Mouse (Mus musculus): ENCODE results near the gene Spns3. TPM values are rescaled to one million over a fixed set of nuclear protein-coding genes. Genes with fewer than 3 reads are reported as not detected.
A peak's percentile ranks its signal among the peaks of the same experiment; 100 is the strongest.

The Spns3 gene
- total RNA-seq, 2 experiments from 2014 or later = not detected

DNA sequence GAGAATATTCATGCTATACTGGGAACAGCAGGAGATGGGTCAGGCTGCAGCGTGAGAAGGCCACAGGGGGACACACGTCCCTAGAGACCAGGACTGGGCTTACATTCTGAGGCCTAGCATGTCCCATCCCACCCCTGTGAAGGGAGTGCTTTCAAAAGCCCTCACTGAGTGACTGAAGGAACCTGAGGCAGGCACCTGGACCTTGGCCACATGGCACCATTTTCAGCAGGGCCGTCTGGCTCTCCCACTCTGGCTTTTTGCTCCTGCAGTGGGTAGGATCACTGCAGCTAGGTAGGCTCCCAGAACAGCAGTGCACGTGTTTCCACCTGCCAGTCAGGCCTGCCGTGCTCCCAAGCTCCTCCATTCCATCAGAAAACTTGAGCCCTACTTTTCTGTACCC, 81.8 kb downstream of the Spns3 start:
- intact Hi-C loops (cut with DNase I) = loop anchor here (5.0 kb wide), 1 partner anchor 49 kb away; no protein-coding TSS in a partner anchor

DNA sequence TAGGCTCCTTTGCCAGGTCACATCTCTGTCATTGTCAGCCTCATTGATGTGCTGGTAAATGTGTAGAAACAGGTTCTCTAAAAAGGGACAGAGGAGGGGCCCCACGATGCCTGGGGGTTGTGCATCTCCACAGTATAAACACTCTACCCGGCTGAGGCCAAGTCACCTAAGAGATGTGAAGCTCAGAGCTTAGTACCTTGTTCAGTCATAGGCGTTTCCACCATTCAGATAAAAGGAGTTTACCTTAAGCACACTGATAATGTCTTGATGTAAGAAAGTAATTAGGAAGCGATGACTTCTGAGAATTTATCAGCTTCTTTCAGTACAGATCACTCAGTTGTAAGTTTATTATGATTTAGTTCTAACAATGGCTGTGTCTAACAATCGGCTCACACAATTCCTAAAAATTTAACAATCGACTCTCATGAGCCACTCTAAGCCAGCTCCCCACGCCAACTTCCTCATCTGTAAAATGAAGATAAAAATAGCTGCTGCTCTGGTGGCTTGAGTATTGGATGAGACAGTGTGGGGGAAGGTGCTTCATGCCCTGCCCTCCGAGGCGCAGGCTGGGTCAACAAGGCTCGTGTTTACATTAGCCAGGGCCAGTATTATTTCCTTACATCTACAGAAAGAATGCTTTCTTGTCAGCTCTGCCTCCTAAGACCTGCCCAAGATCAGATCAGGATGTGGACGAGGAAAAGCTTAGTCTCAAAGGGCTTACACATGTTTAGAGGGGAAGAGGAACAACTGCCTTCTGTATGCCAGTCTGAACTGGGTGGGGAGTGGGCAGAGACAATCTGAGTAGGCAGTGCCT, 83.4 kb downstream of the Spns3 start:
- no peak for DNase-seq (ENCODE audit: low spot score)
- intact Hi-C loops (cut with DNase I) = loop anchor here (5.0 kb wide), 1 partner anchor 50 kb away; no protein-coding TSS in a partner anchor

More for the DNA sequence above, 81.8 kb downstream of the Spns3 start:
- DNase-seq (ENCODE audit: low spot score) = no peak

DNA sequence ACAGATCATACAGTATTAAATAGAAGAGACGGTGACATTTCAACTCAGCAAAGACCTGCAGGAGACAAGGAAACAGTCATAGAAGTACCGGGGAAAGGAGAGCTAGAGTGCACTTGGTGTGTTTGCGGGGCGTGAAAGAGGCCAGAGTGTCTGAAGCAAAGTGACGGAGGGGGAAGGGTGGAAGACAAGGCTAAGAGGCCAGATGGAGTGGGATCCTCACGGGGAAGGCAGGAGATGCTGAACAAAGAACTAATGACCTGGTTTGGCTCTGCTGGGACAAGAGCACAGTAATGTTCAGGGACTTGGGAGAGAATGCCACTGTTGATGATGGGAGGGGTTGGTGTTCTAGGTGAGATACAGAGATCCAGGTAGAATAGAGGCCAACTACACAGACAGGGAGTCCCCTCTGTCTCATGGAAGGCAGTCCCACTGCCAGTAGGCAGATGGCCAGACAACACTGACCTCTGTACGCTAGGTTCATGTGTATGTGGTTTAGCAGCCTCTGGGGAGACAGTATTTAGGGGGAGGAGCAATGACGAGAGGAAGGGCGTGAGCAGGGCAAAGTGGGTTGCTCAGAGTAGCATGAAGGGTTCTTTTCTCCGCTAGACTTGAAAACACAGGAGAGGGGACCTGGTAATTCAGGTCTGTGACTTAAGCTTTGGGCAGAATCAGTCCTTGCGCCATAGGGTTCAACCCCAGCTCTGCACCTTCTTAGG, 84.2 kb downstream of the Spns3 start:
- DNase-seq (ENCODE audit: low spot score) = no peak
- intact Hi-C loops (cut with DNase I) = loop anchor here (5.0 kb wide), 1 partner anchor 51 kb away; no protein-coding TSS in a partner anchor

DNA sequence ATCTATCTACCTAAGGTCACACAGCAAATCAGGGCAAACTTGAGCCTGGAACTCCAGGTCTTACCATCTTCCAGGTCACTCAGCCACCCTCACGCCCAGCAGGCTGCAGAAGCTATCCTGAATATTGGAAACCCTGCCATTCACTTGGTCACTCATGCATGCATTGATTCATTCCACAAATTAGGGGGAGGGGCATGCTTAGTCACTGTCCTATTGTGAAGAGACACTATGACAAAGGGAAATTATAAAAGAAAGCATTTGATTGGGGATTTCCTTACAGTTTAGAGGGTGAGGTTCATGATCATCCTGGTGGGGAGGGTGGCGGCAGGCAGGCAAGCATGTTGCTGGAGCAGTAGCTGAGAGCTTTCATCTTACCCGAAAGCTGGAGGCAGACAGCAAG, 85.5 kb downstream of the Spns3 start:
- intact Hi-C loops (cut with DNase I) = loop anchor here (5.0 kb wide), 1 partner anchor 52 kb away; no protein-coding TSS in a partner anchor
- DNase-seq (ENCODE audit: low spot score) = no peak

DNA sequence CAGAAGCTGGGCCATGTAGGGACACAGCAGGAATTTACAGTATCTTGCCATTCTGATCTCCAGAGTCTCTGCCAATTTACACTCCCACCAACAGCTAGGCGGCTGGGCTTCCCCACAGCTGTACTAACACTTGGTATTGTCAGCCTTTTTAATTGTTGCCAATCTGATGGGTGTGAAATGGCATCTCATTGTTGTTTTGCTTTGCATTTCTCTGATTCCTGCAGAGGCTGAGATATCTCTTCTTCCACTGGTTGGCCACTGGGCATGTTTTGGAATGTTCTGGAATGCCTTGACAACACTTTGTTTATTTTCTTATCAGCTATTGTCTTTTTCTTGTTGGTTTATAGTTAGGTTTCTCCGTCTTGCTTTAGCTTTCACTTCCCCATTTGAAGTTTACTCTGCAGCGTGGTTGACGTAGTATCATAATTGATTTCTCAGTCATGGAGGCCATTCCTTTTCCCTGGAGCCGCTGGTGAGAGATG, 88.8 kb downstream of the Spns3 start:
- intact Hi-C loops (cut with DNase I) = no loop called here
- DNase-seq (ENCODE audit: low spot score) = no peak

DNA sequence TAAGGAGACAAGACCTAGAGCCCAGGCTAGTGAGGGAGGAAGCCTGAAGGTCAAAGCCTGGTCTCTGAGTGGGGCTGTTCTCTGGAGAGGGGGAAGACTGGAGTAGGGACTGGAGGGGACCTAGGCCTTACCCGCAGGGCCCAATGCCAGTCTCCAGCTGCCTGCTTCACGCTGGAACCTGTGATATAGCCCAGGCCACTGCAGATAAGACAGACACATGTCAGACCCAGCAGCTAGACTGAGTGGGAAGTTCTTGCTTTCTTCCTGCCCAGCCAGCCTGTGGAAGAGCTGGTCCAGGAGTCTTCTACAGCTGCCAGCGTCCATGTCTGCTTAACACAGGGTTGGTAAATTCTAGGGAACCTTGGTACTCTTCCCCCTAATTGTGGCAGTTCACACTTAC, 91.8 kb downstream of the Spns3 start:
- intact Hi-C loops (cut with DNase I) = loop anchor here (2.0 kb wide), 1 partner anchor 30 kb away; the partner anchor contains the start of gene Spns2

DNA sequence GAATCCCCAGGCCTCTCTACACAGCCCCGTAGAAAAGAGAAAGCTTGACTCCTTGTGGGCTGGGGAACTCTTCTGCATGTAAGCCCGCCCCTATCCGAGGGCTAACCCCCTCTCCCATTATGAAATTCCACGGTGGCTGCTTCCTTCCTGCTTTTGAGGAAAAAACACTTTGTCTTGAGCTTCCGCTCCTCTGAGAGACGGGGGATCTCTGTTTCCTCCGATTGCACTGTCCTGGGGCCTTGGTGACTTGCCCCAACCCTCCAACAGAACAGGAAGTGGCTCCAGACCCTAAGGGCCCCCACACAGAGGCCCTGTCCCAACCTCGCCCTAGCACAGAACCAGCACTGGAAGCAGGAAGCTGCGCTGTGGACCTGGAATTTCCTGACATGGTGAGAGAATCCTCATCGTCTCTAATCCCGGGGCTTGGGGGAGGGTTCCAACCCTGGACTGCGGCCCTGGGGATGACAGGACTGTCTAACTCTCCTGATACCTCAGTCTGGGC, 92.3 kb downstream of the Spns3 start:
- intact Hi-C loops (cut with DNase I) = loop anchor here (2.0 kb wide), 1 partner anchor 31 kb away; the partner anchor contains the start of gene Spns2

More for the DNA sequence above, 91.8 kb downstream of the Spns3 start:
- no peak for DNase-seq (ENCODE audit: low spot score)

DNA sequence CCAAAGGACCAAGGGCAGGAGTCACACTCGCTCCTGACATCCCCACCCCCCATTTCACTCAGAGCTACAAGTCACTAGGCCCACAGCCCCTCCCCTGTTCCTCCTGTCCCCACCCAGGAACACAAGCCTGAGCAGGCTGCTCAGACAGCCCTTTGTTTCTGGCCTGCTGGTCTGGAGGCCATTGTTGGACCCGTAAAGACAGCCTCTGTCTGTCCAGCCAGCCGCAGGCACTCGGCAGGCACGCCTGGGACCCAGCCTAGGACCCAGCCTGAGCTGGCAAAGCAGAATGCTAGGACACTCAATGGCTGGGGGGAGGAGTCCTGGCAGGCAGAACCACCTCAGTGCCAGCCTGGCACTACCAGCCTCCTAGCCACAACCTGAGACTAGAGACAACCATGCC, 94.6 kb downstream of the Spns3 start:
- intact Hi-C loops (cut with DNase I) = no loop called here
- no peak for DNase-seq (ENCODE audit: low spot score)

More for the DNA sequence above, 92.3 kb downstream of the Spns3 start:
- DNase-seq (ENCODE audit: low spot score) = peak; percentile 65

DNA sequence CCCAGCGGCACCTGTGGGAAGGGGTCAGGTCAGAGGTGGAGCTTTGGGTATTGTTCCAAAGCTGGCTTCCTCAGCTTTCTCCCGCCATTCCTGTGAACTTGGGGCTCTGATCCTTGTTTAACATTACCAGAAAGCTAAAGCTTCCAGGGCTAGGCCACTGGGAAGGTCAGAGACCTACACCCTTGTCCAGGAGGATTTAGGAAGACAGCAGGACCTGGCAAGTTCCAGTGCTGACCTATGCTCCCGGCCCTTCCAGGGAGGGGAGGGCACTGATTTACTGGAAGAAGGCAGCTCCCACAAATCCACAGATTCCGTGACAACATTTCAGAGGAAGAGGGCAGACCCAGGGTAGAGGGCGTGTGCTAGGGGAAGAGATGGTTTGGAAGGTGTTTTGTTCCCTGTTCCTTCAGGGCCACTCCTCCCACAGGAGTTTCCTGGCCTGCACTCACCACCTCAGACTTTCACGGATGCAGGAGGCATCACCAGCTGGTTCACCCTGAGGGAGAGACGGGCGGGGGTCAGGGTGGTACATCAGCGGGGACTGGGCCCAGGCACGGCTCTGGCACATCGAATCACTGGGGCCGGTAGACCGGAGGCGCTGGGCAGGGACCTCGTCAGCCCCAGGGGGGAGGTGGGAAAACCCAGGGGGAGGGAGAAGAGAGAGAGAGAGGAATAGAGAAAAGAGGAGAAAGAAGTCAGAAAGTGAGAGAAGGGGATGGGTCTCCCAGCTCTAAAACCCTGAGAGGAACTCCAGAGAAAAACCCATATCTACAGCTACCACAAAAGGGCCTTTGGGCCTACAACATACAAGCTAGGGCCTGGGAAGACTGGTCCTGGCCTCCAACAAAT, 97.0 kb downstream of the Spns3 start:
- DNase-seq (ENCODE audit: low spot score) = no peak
- intact Hi-C loops (cut with DNase I) = loop anchor here (2.0 kb wide), 1 partner anchor 33 kb away; no protein-coding TSS in a partner anchor

DNA sequence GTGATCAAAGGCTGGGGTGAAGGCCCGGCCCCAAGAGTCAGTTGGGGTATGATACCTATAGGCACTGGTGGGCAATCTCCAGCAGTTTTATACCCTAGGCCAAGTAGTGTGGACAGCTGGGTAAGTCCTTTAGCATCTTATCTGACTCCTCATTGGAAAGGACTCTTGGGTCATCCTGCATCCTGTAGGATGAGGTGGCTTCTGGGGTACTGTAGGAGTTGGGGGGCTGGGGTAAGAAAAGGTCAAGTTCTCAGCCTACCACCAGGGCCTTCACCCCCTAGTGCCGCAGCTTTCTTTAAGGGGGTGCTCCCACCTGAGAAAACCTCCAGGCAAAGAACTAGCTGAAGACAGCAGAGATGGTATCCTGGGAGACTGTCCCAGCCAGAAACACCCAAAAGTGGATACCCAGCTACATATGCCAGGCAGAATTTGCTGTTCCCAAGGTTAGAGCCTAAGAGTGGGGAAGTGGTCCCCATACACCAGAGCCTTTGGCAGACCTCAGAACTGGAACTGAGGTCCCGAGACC, 98.1 kb downstream of the Spns3 start:
- intact Hi-C loops (cut with DNase I) = loop anchor here (2.0 kb wide), 1 partner anchor 35 kb away; no protein-coding TSS in a partner anchor
- DNase-seq (ENCODE audit: low spot score) = no peak

DNA sequence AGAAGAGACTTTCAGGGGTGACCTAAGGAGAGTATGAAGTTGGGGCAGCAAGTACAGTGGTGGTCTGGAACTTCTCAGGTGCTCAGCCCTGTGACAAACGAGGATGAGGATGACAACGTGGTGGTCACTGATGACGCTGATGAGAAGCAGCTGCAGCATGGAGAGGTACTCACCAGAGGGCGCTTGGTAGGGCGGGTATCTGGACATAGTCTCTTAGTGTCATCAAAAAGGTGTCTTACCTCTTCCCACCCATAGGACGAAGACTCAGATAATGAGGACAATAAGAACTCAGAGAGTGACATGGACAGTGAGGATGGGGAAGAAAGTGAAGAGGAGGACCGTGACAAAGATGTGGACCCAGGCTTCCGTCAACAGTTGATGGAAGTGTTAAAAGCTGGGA, 102.8 kb downstream of the Spns3 start:
- intact Hi-C loops (cut with DNase I) = no loop called here
- no peak for DNase-seq (ENCODE audit: low spot score)

DNA sequence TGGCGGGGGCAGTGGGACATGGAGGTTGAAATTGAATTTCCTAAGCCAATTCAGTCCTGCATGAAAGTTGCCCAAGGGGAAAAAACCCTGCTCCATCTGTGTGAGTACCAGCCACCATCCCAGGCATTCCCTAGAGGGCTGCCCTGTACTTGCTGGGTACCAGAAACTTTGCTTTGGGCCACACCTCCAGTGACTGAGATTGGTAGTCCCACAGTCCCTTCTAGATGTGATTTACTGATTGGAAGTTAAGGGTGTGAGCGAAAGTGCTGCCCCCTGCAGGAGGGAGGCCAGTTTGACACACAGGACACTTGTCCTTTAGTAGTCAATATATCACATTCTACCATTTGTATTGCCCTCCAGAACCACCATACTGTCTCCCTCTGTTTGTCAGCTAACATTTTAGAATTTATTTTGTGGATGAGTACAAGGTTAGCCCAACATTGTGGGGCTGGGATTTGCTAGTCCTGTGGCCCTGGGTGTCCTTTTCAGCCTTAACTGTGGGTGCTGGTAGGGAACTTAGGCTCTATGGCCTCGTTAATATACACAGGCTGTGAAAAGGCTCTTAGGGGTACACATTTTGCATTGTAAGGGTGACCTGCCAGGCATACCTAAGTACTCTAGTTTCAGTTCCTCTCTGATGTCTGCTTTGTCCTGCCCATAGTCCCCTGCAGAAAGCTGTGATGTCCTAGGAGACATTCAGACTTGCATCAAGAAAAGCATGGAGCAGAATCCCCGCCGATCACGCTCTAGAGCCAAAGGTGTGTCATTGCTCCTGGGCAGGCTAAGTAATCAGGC, 103.8 kb downstream of the Spns3 start:
- no peak for DNase-seq (ENCODE audit: low spot score)
- intact Hi-C loops (cut with DNase I) = no loop called here

Other genes with a start within 250 kb of the Spns3 start
- gene Xaf1, start 248.9 kb downstream of the Spns3 start, total RNA-seq (2021) = 10 to 100 TPM; 10.7 to 12.0 TPM
- not detected for gene Fbxo39, start 236.1 kb downstream of the Spns3 start, total RNA-seq (2021)
- not detected for gene Tekt1, start 188.1 kb downstream of the Spns3 start, total RNA-seq (2021)
- gene Smtnl2, start 138.8 kb downstream of the Spns3 start, total RNA-seq (2021) = 10 to 100 TPM; 19.0 to 21.6 TPM
- gene Ggt6, start 115.0 kb downstream of the Spns3 start, total RNA-seq (2021) = under 1 TPM in 1 of 2 experiments, not detected in 1; 0.31 TPM
- 10 to 100 TPM; 40.9 to 42.8 TPM for gene Mybbp1a, start 109.2 kb downstream of the Spns3 start, total RNA-seq (2021)
- gene Spns2, start 60.6 kb downstream of the Spns3 start, total RNA-seq (2021) = 10 to 100 TPM in 1 of 2 experiments, 1 to 10 TPM in 1; 9.2 to 12.9 TPM
- gene Ube2g1, start 56.8 kb upstream of the Spns3 start, total RNA-seq (2021) = 10 to 100 TPM; 63.6 to 66.5 TPM
- gene Ankfy1, start 139.5 kb upstream of the Spns3 start, total RNA-seq (2021) = 10 to 100 TPM; 16.6 to 18.5 TPM
- gene Cyb5d2, start 245.6 kb upstream of the Spns3 start, total RNA-seq (2021) = 10 to 100 TPM; 16.0 to 18.7 TPM
- 10 to 100 TPM; 19.4 to 20.7 TPM for gene Zzef1, start 245.7 kb upstream of the Spns3 start, total RNA-seq (2021)

Data from heart, postnatal 25 days (tissue).